Mouse (Mus musculus) adrenal gland, adult (tissue): Measurements from ENCODE around the gene Lonp1.
A peak's percentile ranks its signal among the peaks of the same experiment; 100 is the strongest.
"Not testable (repeated sequence)": the region's sequence is repeated elsewhere in the genome, so short reads cannot be mapped to it uniquely, and the experiment has no call there.

Source experiments
- DNase-seq, 2 experiments: peaks; one replicate each; pipeline ENCODE4 v3.0.0; 2022 to 2023; ENCODE audit warnings: low spot score in 1 of 2; ENCODE audit not compliant: inconsistent age in 2 of 2

The Lonp1 gene

GRCm38 (mm10) chr17:56626260-56626659, 427 bp downstream of the Lonp1 start:
- no peak for DNase-seq

- peak; percentile 87 to 94 for DNase-seq
Measured at GRCm38 (mm10) chr17:56625495-56625894, 1.2 kb downstream of the Lonp1 start.

- peak in 1 of 2 experiments; percentile 30 for DNase-seq
Measured at GRCm38 (mm10) chr17:56617628-56618027, 9.1 kb downstream of the Lonp1 start.

- no peak for DNase-seq
Measured at GRCm38 (mm10) chr17:56616725-56617124, 10.0 kb downstream of the Lonp1 start.

GRCm38 (mm10) chr17:56615792-56616191, 10.9 kb downstream of the Lonp1 start:
- no peak for DNase-seq

GRCm38 (mm10) chr17:56615136-56615784, 11.4 kb downstream of the Lonp1 start:
- DNase-seq = no peak

- peak; percentile 62 to 79 for DNase-seq
Measured at GRCm38 (mm10) chr17:56614391-56615135, 12.1 kb downstream of the Lonp1 start.

- DNase-seq = peak; percentile 68 to 87
Measured at GRCm38 (mm10) chr17:56613893-56614292, 12.8 kb downstream of the Lonp1 start.

GRCm38 (mm10) chr17:56613236-56613844, 13.3 kb downstream of the Lonp1 start, which contains the start of gene Rpl36:
Gene Rpl36, plus strand, starts transcription at chr17:56613416.
- peak; percentile 95 to 99 for DNase-seq

- DNase-seq = not testable (repeated sequence)
Measured at GRCm38 (mm10) chr17:56612565-56612939, 14.1 kb downstream of the Lonp1 start.

- peak; percentile 67 to 80 for DNase-seq
Measured at GRCm38 (mm10) chr17:56611861-56612564, 14.7 kb downstream of the Lonp1 start.

- DNase-seq = no peak
Measured at GRCm38 (mm10) chr17:56611323-56611722, 15.4 kb downstream of the Lonp1 start.

GRCm38 (mm10) chr17:56609452-56610171, 17.1 kb downstream of the Lonp1 start, which contains the start of gene 2410015M20Rik:
Gene 2410015M20Rik, minus strand, starts transcription at chr17:56609771.
- peak; percentile 97 to 99 for DNase-seq

GRCm38 (mm10) chr17:56608699-56609098, 18.0 kb downstream of the Lonp1 start:
- peak in 1 of 2 experiments; percentile 68 for DNase-seq

GRCm38 (mm10) chr17:56607521-56608062, 19.1 kb downstream of the Lonp1 start:
- DNase-seq = no peak

- no peak for DNase-seq
Measured at GRCm38 (mm10) chr17:56605431-56605830, 21.3 kb downstream of the Lonp1 start.

- DNase-seq = no peak
Measured at GRCm38 (mm10) chr17:56604422-56604821, 22.3 kb downstream of the Lonp1 start.

GRCm38 (mm10) chr17:56604070-56604380, 22.7 kb downstream of the Lonp1 start:
- peak in 1 of 2 experiments; percentile 56 for DNase-seq

GRCm38 (mm10) chr17:56603186-56604069, 23.3 kb downstream of the Lonp1 start:
- DNase-seq = peak in 1 of 2 experiments; percentile 74
